In genomic region chr8:105066761-105067160, GRCm38 (mm10) we compare ENCODE assay signal across 9 mouse cellular contexts. TPM values are rescaled to one million over a fixed set of nuclear protein-coding genes. Genes with fewer than 3 reads are reported as not detected.
DNase-seq lines count a peak whose midpoint lies in the region; ATAC-seq and TF ChIP-seq lines count a peak whose summit lies in the region.
"Had no signal": no experiment of that assay in that cellular context is flagged by ENCODE, and none has a peak within 500 bp of the region (broad histone marks: within the 10 kb centered on the region; RNA-seq: fewer than 3 reads in every experiment).

No protein-coding gene starts in this region.

- H3K36me3 ChIP-seq in hindbrain, embryonic 13.5 days, result no peaks in the 10 kb centered on the region
- no peaks in the 10 kb centered on the region for H3K36me3 ChIP-seq in lung, postnatal 0 days (ENCODE audit: insufficient read depth, low read length)
- H3K36me3 ChIP-seq: limb, embryonic 13.5 days had no signal

- 0% methylated on average over 1 of the region's 1 CpGs for WGBS in hindbrain, embryonic 13.5 days
- 0% methylated on average over 1 of the region's 1 CpGs for WGBS in lung, postnatal 0 days

- no peak overlapping the region for H3K4me2 ChIP-seq in hindbrain, embryonic 13.5 days
- H3K4me2 ChIP-seq in lung, postnatal 0 days (replicated peaks; ENCODE audit: low read depth, low read length), result no peak overlapping the region
- H3K4me2 ChIP-seq: limb, embryonic 13.5 days had no signal

- DNase-seq in gastrocnemius, adult 2 months, result peak; percentile 30
- no peak for DNase-seq in gastrocnemius, postnatal 4 days (ENCODE audit: low spot score in 2 of 2)
- peak; percentile 20 for DNase-seq in urinary bladder, postnatal 14 days (ENCODE audit: low spot score)
- DNase-seq in urinary bladder, adult 18-20 months (ENCODE audit: low spot score in 2 of 2), result no peak
- peak; percentile 36 for DNase-seq in lung, postnatal 0 days (ENCODE audit: low spot score)
- DNase-seq in thymus, postnatal 0 days (ENCODE audit: low spot score), result peak; percentile 42

- peak; percentile 29 for TF ChIP-seq CTCF in gastrocnemius, adult 2 months (IDR thresholded peaks at IDR 0.05)
- peak; percentile 38 for TF ChIP-seq CTCF in cortical plate, adult 2 months (IDR thresholded peaks at IDR 0.05; ENCODE audit: extremely low read depth, insufficient read depth, low read length)
- TF ChIP-seq CTCF in lung, postnatal 0 days (IDR thresholded peaks at IDR 0.05), result peak; percentile 60

- H3K4me1 ChIP-seq in cortical plate, adult 2 months (ENCODE audit: control insufficient read depth, insufficient read depth, low read length), result no peaks in the 10 kb centered on the region
- no peaks in the 10 kb centered on the region for H3K4me1 ChIP-seq in hindbrain, embryonic 13.5 days (replicated peaks)
- H3K4me1 ChIP-seq in lung, postnatal 0 days (ENCODE audit: insufficient read depth, low read depth, low read length), result no peaks in the 10 kb centered on the region
- H3K4me1 ChIP-seq: limb, embryonic 13.5 days had no signal

- no peak overlapping the region for H3K27ac ChIP-seq in gastrocnemius, adult 2 months
- H3K27ac ChIP-seq in cortical plate, adult 2 months (ENCODE audit: insufficient read depth, low read length), result no peak overlapping the region
- H3K27ac ChIP-seq in hindbrain, embryonic 13.5 days, result no peak overlapping the region
- no peak overlapping the region for H3K27ac ChIP-seq in lung, postnatal 0 days (ENCODE audit: low read length)
- H3K27ac ChIP-seq: limb, embryonic 13.5 days had no signal

- H3K9ac ChIP-seq in hindbrain, embryonic 13.5 days, result no peak overlapping the region
- H3K9ac ChIP-seq in lung, postnatal 0 days (replicated peaks; ENCODE audit: low read depth), result no peak overlapping the region
- H3K9ac ChIP-seq: limb, embryonic 13.5 days had no signal

- TF ChIP-seq POLR2A in cortical plate, adult 2 months (IDR thresholded peaks at IDR 0.05; ENCODE audit: extremely low read depth, insufficient read depth, low read length), result no peak

- H3K9me3 ChIP-seq in hindbrain, embryonic 13.5 days, result no peaks in the 10 kb centered on the region
- no peaks in the 10 kb centered on the region for H3K9me3 ChIP-seq in lung, postnatal 0 days (ENCODE audit: low read length)

- no peak for TF ChIP-seq EP300 in lung, postnatal 0 days (IDR thresholded peaks at IDR 0.05)

- no peaks in the 10 kb centered on the region for H3K27me3 ChIP-seq in hindbrain, embryonic 13.5 days
- H3K27me3 ChIP-seq in lung, postnatal 0 days (replicated peaks; ENCODE audit: insufficient read depth, low read length), result no peaks in the 10 kb centered on the region
- H3K27me3 ChIP-seq: limb, embryonic 13.5 days had no signal

- intact Hi-C loops in gastrocnemius, adult 2 months (cut with DNase I), result no loop called here

- 0 out of 2 replicates have a peak, but pooled peaks have one; percentile 49 for ATAC-seq in hindbrain, embryonic 13.5 days (ENCODE audit: low FRiP score)
- ATAC-seq in lung, postnatal 0 days, result no peak

- H3K4me3 ChIP-seq in gastrocnemius, adult 2 months, result no peak overlapping the region
- no peak overlapping the region for H3K4me3 ChIP-seq in cortical plate, adult 2 months (ENCODE audit: insufficient read depth, low read length)
- no peak overlapping the region for H3K4me3 ChIP-seq in hindbrain, embryonic 13.5 days
- no peak overlapping the region for H3K4me3 ChIP-seq in lung, postnatal 0 days (ENCODE audit: low read depth, low read length)
- H3K4me3 ChIP-seq: limb, embryonic 13.5 days had no signal

RNA-seq across cellular contexts. Expression of gene Ces3b, which starts 16.8 kb away (rescaled TPM):
- total RNA-seq in gastrocnemius, adult 2 months (2021), result not detected
- not detected for total RNA-seq in gastrocnemius, postnatal 4 days (2021)
- polyA plus RNA-seq in cortical plate, adult 2 months (2012; rRNA removed), result not detected in 2 replicates
- not detected in 2 replicates for polyA plus RNA-seq in hindbrain, embryonic 13.5 days (2015; fragmentation: Nextera tagmentation; extraction: Ambion mirVana)
- not detected in 2 replicates for polyA plus RNA-seq in lung, postnatal 0 days (2015; fragmentation: Nextera tagmentation; extraction: Ambion mirVana)
- polyA plus RNA-seq in thymus, postnatal 0 days (2015; fragmentation: Nextera tagmentation; extraction: Ambion mirVana), result not detected in 2 replicates
- polyA plus RNA-seq: limb, embryonic 13.5 days had no signal

RNA-seq across cellular contexts. Expression of gene Ces3a, which starts 18.4 kb away (rescaled TPM):
- not detected for total RNA-seq in gastrocnemius, adult 2 months (2021)
- 1 to 10 TPM in 1 of 2 experiments, not detected in 1; 1.5 TPM for total RNA-seq in gastrocnemius, postnatal 4 days (2021)
- not detected in 2 replicates for polyA plus RNA-seq in cortical plate, adult 2 months (2012; rRNA removed)
- not detected in 2 replicates for polyA plus RNA-seq in hindbrain, embryonic 13.5 days (2015; fragmentation: Nextera tagmentation; extraction: Ambion mirVana)
- polyA plus RNA-seq in lung, postnatal 0 days (2015; fragmentation: Nextera tagmentation; extraction: Ambion mirVana), result not detected in 2 replicates
- polyA plus RNA-seq in thymus, postnatal 0 days (2015; fragmentation: Nextera tagmentation; extraction: Ambion mirVana), result 0.07 TPM in 1 of 2 replicates, not detected in the other
- polyA plus RNA-seq: limb, embryonic 13.5 days had no signal

Comparison
In these comparisons a context has a peak if more than half of its experiments do, and no peak if none do; other contexts are left out.
1. DNase-seq: peak in gastrocnemius, adult 2 months (single experiment), urinary bladder, postnatal 14 days (single experiment), lung, postnatal 0 days (single experiment) and thymus, postnatal 0 days (single experiment); none in gastrocnemius, postnatal 4 days (0 of 2) and urinary bladder, adult 18-20 months (0 of 2).
2. Peak in every context shown above with its lines, with median percentiles within 50 percentile points of each other: CTCF ChIP-seq.